Mouse (Mus musculus) kidney, postnatal 25 days (tissue): Measurements from ENCODE around the gene Ppp1r1c.

Experiments used
- DNase-seq, 2 experiments: peaks; one replicate each; pipeline ENCODE4 v3.0.0; 2021; ENCODE audit warnings: mixed read lengths in 2 of 2

The Ppp1r1c gene

GRCm38 (mm10) chr2:79707575-79707974 lies at the start of gene Ppp1r1c:
TSS of gene Ppp1r1c (plus strand) at chr2:79707780.
- no peak for DNase-seq

DNA sequence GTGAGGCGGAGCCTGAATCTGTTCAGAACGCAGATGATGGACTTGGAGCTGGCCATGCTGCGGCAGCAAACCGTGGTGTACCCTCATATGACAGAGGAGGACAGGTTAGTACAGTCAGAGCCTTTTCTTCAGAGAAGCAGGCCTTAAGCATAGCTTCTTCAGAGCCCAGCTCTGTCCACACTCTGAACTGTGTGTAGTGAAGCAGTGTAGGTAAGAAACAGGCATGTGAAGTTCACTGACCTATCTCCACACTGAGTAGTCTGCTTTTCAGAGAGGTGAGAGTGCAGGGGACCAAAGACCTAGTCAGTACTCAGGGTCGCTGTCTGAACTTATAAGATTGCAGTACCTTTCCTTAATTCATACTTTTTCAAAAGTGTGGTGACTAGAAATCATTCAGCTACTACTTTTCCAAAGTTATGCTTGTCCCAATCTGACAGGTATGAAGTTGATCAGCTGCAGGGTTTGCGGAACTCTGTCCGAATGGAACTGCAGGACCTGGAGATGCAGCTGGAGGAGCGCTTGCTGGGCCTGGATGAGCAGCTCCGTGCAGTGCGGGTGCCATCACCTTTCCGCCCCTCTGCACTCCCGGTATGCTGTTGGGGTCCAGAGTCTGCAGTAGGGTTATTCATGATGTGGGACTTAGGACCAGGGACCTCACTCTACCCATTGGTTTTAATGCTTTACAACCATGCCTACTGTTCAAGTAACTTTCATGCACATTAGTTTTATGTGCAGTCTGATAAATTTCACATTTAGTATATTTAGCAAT lies 47.0 kb upstream of the Ppp1r1c start:
- DNase-seq = peak; percentile 69 to 90

GRCm38 (mm10) chr2:79661486-79662104 lies 46.0 kb upstream of the Ppp1r1c start:
- no peak for DNase-seq

DNA sequence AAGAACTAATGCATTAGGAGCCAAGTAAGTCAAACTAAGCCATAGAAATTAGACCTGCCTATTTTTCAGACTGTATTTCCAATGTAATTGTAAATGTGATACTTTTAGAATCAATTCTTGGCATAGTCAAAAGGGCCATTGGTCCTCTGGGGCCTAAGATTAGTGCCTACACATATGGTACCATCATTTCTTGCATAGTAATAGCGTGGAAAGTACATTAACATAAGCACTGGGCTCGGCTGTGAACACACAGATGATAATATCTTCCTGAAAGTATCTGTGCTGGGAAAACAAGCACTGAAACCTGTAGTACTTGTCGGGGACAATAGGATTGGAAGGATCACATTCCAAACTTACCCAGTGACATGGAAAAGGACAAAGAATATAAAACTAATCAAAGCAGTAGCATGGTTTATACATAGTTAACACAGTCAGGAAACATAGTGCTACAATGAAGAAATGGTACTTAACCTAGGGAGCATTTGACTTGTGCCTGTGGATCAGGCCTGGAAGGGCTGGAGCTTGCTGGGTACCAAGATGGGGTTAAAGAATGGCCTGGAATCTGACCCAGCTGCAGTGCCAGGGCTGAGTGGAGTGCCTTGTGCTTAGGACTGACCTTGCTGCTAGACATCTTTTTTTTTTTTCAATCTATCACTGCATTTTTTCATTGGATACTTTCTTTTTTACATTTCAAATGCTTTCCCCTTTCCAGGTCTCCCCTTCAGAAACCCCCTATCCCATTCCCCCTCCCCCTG lies 42.9 kb upstream of the Ppp1r1c start:
- peak; percentile 55 to 77 for DNase-seq

DNA sequence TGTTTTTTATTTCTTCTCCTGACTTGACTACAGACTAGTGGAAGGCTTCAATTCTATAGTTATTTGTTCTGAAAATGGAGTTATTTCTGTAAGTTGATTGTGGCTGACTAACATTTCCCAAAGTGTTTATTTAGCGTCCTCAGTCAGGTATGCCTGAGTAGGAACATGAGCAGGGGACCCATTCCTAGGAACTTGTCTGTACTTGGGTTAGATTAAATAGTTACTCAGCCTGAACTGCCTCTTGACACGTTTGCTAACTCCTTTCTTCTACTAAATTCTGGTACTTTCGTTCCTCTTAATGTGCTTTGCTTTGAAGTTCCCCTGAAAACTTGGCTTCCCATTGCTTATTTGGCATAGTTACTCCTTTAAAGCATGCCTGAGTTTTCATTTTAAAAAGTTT lies 42.1 kb upstream of the Ppp1r1c start:
- no peak for DNase-seq

- DNase-seq = no peak
These were observed 32.3 kb upstream of the Ppp1r1c start for GRCm38 (mm10) chr2:79675266-79675665.

DNA sequence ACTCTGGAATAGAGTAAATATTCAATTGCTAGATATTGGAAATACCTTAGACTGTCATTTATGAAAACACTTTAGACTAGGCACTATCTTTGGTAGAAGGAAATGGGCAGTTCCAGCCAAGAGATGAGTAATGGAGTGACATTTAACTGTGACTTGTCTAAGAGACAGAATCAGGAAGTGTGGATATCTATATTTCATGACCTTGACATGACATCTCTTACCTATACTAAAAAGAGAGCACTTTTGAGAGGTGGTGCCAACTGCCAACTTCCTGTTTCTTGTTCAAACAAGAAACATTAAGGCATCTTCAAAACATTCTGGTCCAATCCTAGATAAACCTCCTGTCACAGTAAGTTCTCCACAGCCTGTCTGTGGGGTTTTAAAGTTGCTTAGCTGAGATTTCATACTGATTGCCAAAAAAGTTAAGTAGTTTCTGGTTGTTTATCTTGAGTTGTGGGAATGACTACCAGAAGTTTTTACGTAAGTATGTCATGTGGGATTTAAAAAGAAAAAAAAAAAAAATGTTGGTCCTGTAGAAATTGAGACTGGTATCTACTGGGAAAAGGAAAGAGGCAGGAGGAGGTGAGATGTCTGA lies 29.8 kb upstream of the Ppp1r1c start:
- no peak for DNase-seq

GRCm38 (mm10) chr2:79681672-79682071 lies 25.9 kb upstream of the Ppp1r1c start:
- no peak for DNase-seq

DNA sequence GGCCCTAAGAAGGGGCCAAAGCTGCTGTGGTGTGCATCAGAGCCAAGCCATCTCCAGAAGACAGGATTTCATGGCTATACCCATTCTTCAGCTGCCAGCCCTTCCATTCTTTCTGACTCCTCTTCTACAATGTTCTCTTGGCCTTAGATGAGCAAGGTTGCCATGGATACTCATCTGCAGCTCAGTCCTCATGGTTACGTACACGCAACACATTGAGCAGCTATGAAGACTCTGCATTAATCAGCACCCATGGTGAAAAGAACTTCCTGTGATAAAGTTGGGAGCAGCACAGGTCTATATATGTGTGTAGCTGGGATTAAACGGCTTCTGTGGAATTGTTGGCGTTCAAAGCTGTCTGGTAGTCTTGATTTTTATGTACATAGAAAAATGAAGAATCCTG lies 24.3 kb upstream of the Ppp1r1c start:
- DNase-seq = no peak

DNA sequence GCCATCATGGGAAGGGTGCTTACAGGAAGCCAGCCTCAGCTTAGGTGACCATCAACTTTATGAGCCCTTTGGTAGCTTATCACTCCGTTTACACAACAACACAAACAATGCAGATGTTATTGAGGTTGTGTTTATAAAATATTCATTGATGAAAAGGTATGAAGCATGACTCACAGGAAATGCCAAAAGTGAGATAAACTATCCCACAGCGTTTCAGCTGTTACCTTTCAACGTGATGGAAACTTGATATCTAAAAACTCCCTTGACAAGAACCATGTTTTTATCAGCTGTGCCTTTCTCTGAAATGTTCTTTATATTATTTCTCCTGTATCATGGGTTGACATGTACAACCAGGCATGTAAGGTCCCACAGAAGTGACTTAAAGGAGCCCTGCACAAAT lies 16.7 kb upstream of the Ppp1r1c start:
- DNase-seq = no peak

DNA sequence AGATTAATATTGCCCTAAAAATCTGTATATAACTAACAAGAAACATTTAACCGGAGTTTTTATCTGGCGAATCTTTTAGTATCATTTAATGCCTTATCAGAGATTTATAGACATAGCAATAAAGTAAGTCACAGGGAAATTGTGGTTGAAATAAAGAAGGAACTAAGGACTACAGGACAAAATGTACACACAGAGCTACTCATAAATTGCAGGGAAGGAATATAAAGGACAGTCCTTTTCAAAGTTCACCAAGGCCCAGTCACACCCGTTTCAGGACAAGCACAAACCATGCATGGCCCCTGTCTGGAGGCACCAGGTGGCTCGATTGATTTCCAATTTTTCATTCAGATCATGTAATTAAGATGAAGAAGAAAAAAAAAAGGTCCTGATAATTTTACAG lies 12.4 kb upstream of the Ppp1r1c start:
- no peak for DNase-seq

GRCm38 (mm10) chr2:79695939-79696338 lies 11.6 kb upstream of the Ppp1r1c start:
- no peak for DNase-seq

DNA sequence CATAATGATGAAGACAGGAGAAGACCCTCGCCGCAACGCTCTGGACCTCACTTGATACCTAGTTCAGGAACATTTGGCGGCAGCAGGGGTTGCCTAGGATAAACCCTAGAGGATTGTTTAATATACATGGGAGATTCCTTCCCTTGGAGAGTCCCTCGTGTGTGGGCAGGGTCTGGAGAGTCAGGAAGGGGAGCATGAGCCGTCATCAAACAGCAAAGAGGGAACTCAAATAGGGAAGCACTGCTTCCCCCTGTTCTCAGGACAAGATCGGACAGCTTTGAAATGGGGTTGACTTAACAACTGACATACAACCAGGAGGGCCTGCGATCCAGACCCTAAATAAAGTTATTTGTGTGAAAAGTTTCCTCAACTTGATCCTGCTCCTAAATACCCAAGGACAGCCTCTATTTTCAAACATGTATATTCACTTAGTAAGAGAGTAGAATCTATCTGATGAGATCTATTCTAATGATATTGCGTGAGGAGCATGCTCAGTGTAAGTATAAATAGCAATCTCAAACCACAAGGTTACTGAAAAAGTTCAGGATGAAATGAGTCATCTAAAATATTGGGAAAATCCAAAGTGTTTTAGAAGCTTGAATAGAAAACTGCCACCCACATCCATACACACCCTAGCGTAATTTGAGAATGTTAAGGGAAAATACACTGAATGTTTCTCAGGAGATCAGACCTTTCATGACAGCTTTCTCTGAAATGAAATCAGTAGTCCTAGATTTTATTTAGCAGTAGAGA lies 10.9 kb upstream of the Ppp1r1c start:
- no peak for DNase-seq

DNA sequence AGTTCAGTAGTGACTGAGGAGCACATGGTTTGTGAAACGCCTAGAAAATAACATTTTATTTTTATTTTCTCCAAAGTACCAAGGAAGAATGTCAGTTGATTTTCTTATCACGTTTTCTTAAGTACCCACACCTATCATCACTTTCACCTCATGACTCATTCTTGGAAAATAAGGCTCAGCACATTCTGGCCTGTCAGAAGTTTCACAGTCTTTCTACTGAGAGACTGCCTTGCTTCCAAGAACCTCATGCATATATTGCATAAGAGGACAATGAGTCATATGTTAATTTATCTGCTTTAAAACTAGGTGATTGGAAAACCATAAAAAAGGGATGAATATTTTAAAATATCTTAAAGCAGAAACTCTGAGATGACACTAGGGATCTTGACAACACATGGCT lies 9.4 kb upstream of the Ppp1r1c start:
- DNase-seq = no peak

GRCm38 (mm10) chr2:79704773-79705172 lies 2.8 kb upstream of the Ppp1r1c start:
- no peak for DNase-seq

DNA sequence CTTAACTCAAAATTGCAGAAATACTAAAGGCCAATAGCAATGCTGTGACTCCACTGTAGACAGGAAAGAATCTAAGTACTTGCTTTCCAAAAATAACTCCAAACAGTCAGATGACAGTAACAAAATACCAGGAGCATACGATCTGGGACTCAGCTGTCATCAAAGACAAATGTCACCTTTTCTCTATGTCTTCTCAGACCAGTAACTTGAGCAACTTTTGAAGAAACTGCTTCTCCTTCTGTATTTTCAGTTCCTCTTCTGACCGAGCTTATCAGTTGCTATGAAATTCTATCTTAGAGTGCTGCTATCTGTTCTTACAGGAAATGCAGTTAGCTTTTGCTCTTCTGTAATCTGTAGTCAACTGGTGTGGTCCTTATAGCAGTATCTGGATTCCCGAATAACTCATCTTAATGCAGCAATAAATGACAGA lies 6.1 kb downstream of the Ppp1r1c start:
- DNase-seq = no peak

DNA sequence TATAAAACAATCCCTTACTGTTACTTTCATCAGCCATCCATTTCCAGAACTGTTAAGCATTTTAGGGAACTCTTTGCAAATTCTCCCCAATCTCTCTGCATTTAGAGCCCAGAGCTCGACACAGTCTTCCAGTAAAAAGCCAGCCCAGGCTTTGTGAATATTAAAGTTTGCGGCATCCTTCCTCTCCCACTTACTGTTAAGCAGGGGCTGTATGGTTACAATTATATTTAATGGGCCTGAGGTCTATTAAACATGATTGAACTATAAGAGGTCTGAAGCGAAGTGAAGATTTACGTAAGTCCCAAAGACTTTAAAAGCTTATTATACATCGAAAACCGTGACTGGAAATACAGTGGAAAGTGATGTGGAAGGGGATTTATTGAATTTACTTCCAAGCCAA lies 7.2 kb downstream of the Ppp1r1c start:
- no peak for DNase-seq

GRCm38 (mm10) chr2:79715925-79716324 lies 8.3 kb downstream of the Ppp1r1c start:
- DNase-seq = no peak

GRCm38 (mm10) chr2:79717846-79718245 lies 10.3 kb downstream of the Ppp1r1c start:
- DNase-seq = no peak

DNA sequence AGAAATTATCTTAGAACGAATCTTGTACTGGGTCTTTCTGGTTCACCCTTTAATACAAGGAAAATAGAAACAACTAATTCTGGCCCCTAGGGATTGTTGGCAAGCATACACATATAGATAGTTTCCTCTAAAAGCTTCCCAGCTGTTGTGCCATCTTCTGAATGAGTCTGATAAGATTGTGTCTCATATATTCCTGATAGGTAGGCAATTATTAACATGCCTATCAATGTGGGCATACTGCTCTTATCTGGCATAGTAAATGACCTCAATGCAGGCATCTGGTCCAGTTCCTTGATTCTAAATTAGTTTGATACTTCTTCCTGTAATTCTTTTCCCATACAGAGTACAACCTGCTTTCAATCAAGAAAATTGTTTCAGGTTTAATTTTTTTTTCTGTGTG lies 14.8 kb downstream of the Ppp1r1c start:
- no peak for DNase-seq

DNA sequence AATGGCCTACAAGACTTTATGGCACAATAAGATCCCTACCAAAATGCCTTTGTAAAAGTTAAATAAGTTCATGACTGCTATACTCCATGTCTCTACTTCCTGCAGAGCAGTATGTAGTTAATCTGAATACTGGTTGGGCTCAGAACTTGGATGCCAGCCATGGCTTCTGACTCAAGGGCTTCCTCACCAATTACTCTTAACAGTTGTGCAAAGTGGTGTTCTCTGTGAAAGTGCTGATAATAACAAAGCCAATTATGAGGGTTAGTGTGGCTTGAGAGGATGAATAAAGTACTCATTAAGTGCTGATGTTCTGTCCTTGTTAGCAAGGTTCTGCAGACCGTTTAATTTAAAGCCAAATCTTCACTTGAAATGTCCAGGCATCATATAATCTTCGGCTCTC lies 31.4 kb downstream of the Ppp1r1c start:
- DNase-seq = peak; percentile 37 to 46

DNA sequence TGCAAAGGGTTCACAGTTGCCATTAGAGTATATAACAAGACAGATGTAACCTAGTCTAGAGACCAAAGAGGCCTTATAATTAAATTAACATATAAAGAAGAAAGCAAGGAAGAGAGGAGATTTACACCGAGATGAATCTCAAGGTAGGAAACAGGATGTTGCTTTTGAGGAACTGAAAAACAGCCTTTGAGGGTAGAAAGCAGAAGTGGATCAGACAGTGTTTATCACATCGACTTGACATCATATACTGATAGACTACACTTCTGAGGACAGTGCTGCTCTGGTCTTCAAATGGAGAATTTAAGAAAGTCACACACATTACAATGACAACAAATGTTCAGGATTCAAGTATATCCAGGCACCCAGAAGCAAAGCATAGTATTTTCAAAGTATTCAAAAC lies 34.4 kb downstream of the Ppp1r1c start:
- no peak for DNase-seq

DNA sequence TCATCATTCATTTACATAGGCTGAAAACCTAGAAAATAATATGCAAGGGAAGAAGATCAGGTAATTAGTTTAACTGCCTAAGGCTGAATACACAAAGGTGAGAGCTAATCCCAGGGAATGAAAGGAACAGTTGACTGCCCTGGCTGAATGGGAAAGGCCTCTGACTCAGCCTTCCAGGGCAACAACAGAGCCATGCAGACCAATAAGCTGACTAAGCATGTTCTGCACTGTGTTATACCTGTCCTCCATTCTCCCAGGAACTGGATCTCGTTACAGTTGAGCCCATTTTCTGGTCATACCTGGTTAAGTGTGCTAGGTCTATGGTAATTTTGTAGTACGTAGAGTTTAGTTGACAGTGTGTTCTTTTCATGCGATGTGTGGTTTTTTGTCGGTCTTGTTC lies 36.6 kb downstream of the Ppp1r1c start:
- no peak for DNase-seq
